Mouse (Mus musculus): ENCODE results near the gene Macrod1. TPM values are rescaled to one million over a fixed set of nuclear protein-coding genes. Genes with fewer than 3 reads are reported as not detected.
A peak's percentile ranks its signal among the peaks of the same experiment; 100 is the strongest.

Macrod1 gene
- polyA plus RNA-seq, 1 experiment: 18.3 TPM

GRCm38 (mm10) chr19:7136016-7136415 is 79.4 kb downstream of the Macrod1 start:
- no peaks in the 10 kb centered on the region for H3K4me1 ChIP-seq (ENCODE audit: control insufficient read depth, insufficient read depth, low read length)
- no peak for TF ChIP-seq POLR2A (IDR thresholded peaks at IDR 0.05; ENCODE audit: borderline replicate concordance, low read depth, low read length)
- no peak for TF ChIP-seq CTCF (IDR thresholded peaks at IDR 0.05; ENCODE audit: low read depth, low read length)
- H3K4me3 ChIP-seq (ENCODE audit: insufficient read depth, low read length): no peak overlapping the region
- H3K27ac ChIP-seq (ENCODE audit: insufficient read depth, low read depth, low read length): no peak overlapping the region

GRCm38 (mm10) chr19:7136714-7137498 is 80.3 kb downstream of the Macrod1 start:
- Histone ChIP-seq H3K27ac (ENCODE audit: insufficient read depth, low read depth, low read length) (no peak overlapping the region), H3K4me3 (ENCODE audit: insufficient read depth, low read length) (no peak overlapping the region), H3K4me1 (ENCODE audit: control insufficient read depth, insufficient read depth, low read length) (no peaks in the 10 kb centered on the region)
- TF ChIP-seq POLR2A (IDR thresholded peaks at IDR 0.05; ENCODE audit: borderline replicate concordance, low read depth, low read length): no peak
- TF ChIP-seq CTCF (IDR thresholded peaks at IDR 0.05; ENCODE audit: low read depth, low read length): no peak

GRCm38 (mm10) chr19:7138327-7138726 is 81.7 kb downstream of the Macrod1 start:
- H3K27ac ChIP-seq (ENCODE audit: insufficient read depth, low read depth, low read length): no peak overlapping the region
- TF ChIP-seq POLR2A (IDR thresholded peaks at IDR 0.05; ENCODE audit: borderline replicate concordance, low read depth, low read length): no peak
- no peak for TF ChIP-seq CTCF (IDR thresholded peaks at IDR 0.05; ENCODE audit: low read depth, low read length)
- no peak overlapping the region for H3K4me3 ChIP-seq (ENCODE audit: insufficient read depth, low read length)
- H3K4me1 ChIP-seq (ENCODE audit: control insufficient read depth, insufficient read depth, low read length): no peaks in the 10 kb centered on the region

GRCm38 (mm10) chr19:7139321-7139720 is 82.7 kb downstream of the Macrod1 start:
- no peak overlapping the region for H3K27ac ChIP-seq (ENCODE audit: insufficient read depth, low read depth, low read length)
- TF ChIP-seq POLR2A (IDR thresholded peaks at IDR 0.05; ENCODE audit: borderline replicate concordance, low read depth, low read length) (no peak), CTCF (IDR thresholded peaks at IDR 0.05; ENCODE audit: low read depth, low read length) (no peak)

GRCm38 (mm10) chr19:7140373-7140772 is 83.8 kb downstream of the Macrod1 start:
- TF ChIP-seq CTCF (IDR thresholded peaks at IDR 0.05; ENCODE audit: low read depth, low read length): no peak
- no peak for TF ChIP-seq POLR2A (IDR thresholded peaks at IDR 0.05; ENCODE audit: borderline replicate concordance, low read depth, low read length)
- no peak overlapping the region for H3K27ac ChIP-seq (ENCODE audit: insufficient read depth, low read depth, low read length)
- H3K4me3 ChIP-seq (ENCODE audit: insufficient read depth, low read length): no peak overlapping the region
- peaks cover 7% of the 10 kb centered on the region for H3K4me1 ChIP-seq (ENCODE audit: control insufficient read depth, insufficient read depth, low read length)

More at GRCm38 (mm10) chr19:7139321-7139720, 82.7 kb downstream of the Macrod1 start:
- no peak overlapping the region for H3K4me3 ChIP-seq (ENCODE audit: insufficient read depth, low read length)
- H3K4me1 ChIP-seq (ENCODE audit: control insufficient read depth, insufficient read depth, low read length): peaks cover 7% of the 10 kb centered on the region

- no peak overlapping the region for H3K4me3 ChIP-seq (ENCODE audit: insufficient read depth, low read length)
- TF ChIP-seq CTCF (IDR thresholded peaks at IDR 0.05; ENCODE audit: low read depth, low read length) (no peak), POLR2A (IDR thresholded peaks at IDR 0.05; ENCODE audit: borderline replicate concordance, low read depth, low read length) (no peak)
- peaks cover 7% of the 10 kb centered on the region for H3K4me1 ChIP-seq (ENCODE audit: control insufficient read depth, insufficient read depth, low read length)
- no peak overlapping the region for H3K27ac ChIP-seq (ENCODE audit: insufficient read depth, low read depth, low read length)
Measured at GRCm38 (mm10) chr19:7140856-7141421, 84.3 kb downstream of the Macrod1 start.

- no peak for TF ChIP-seq POLR2A (IDR thresholded peaks at IDR 0.05; ENCODE audit: borderline replicate concordance, low read depth, low read length)
- TF ChIP-seq CTCF (IDR thresholded peaks at IDR 0.05; ENCODE audit: low read depth, low read length): no peak
- H3K4me1 ChIP-seq (ENCODE audit: control insufficient read depth, insufficient read depth, low read length): peaks cover 7% of the 10 kb centered on the region
- no peak overlapping the region for H3K27ac ChIP-seq (ENCODE audit: insufficient read depth, low read depth, low read length)
- no peak overlapping the region for H3K4me3 ChIP-seq (ENCODE audit: insufficient read depth, low read length)
Measured at GRCm38 (mm10) chr19:7142207-7142915, 85.8 kb downstream of the Macrod1 start.

GRCm38 (mm10) chr19:7143854-7144253 is 87.2 kb downstream of the Macrod1 start:
- TF ChIP-seq CTCF (IDR thresholded peaks at IDR 0.05; ENCODE audit: low read depth, low read length): no peak
- TF ChIP-seq POLR2A (IDR thresholded peaks at IDR 0.05; ENCODE audit: borderline replicate concordance, low read depth, low read length): no peak
- H3K4me1 ChIP-seq (ENCODE audit: control insufficient read depth, insufficient read depth, low read length): peaks cover 7% of the 10 kb centered on the region
- no peak overlapping the region for H3K27ac ChIP-seq (ENCODE audit: insufficient read depth, low read depth, low read length)
- H3K4me3 ChIP-seq (ENCODE audit: insufficient read depth, low read length): peak overlapping the region; percentile 46

GRCm38 (mm10) chr19:7144458-7144857 is 87.8 kb downstream of the Macrod1 start:
- H3K27ac ChIP-seq (ENCODE audit: insufficient read depth, low read depth, low read length): no peak overlapping the region
- TF ChIP-seq POLR2A (IDR thresholded peaks at IDR 0.05; ENCODE audit: borderline replicate concordance, low read depth, low read length) (no peak), CTCF (IDR thresholded peaks at IDR 0.05; ENCODE audit: low read depth, low read length) (no peak)
- H3K4me3 ChIP-seq (ENCODE audit: insufficient read depth, low read length): no peak overlapping the region
- peaks cover 7% of the 10 kb centered on the region for H3K4me1 ChIP-seq (ENCODE audit: control insufficient read depth, insufficient read depth, low read length)

- Histone ChIP-seq H3K4me1 (ENCODE audit: control insufficient read depth, insufficient read depth, low read length) (peaks cover 7% of the 10 kb centered on the region), H3K4me3 (ENCODE audit: insufficient read depth, low read length) (no peak overlapping the region), H3K27ac (ENCODE audit: insufficient read depth, low read depth, low read length) (no peak overlapping the region)
- TF ChIP-seq POLR2A (IDR thresholded peaks at IDR 0.05; ENCODE audit: borderline replicate concordance, low read depth, low read length): no peak
- TF ChIP-seq CTCF (IDR thresholded peaks at IDR 0.05; ENCODE audit: low read depth, low read length): no peak
Measured at GRCm38 (mm10) chr19:7146376-7146775, 89.8 kb downstream of the Macrod1 start.

All from bone marrow macrophage, adult 2 months (primary cell).